Mouse (Mus musculus) neural tube, embryonic 13.5 days (tissue): ENCODE data around the gene Usp3. TPM values are rescaled to one million over a fixed set of nuclear protein-coding genes. Genes with fewer than 3 reads are reported as not detected.

Source experiments
- ATAC-seq: fragments of 200-750 bp; cut with Nextera tagmentation; 2 replicates; pipeline ENCODE4 v1.8.0; 2017; ENCODE audit warnings: low read depth, mild to moderate bottlenecking, moderate TSS enrichment, moderate library complexity
- H3K27ac ChIP-seq: fragments of 300-500 bp; sonication (generic); replicated peaks from 2 replicates; pipeline ENCODE4 v1.5.1; 2015; ENCODE audit warnings: moderate library complexity, mild to moderate bottlenecking, inconsistent platforms
- H3K27me3 ChIP-seq: fragments of 300-500 bp; sonication (generic); 2 replicates; pipeline ENCODE4 v1.6.1; 2015; ENCODE audit warnings: mild to moderate bottlenecking, inconsistent platforms
- H3K36me3 ChIP-seq: fragments of 300-500 bp; sonication (generic); 2 replicates; pipeline ENCODE4 v1.6.1; 2015; ENCODE audit warnings: mild to moderate bottlenecking, inconsistent platforms
- H3K4me1 ChIP-seq: fragments of 300-500 bp; sonication (generic); replicated peaks from 2 replicates; pipeline ENCODE4 v1.6.1; 2015; ENCODE audit warnings: inconsistent platforms
- H3K4me2 ChIP-seq: fragments of 300-500 bp; sonication (generic); 2 replicates; pipeline ENCODE4 v1.6.1; 2015; ENCODE audit warnings: inconsistent platforms, mild to moderate bottlenecking, moderate library complexity
- H3K4me3 ChIP-seq: fragments of 300-500 bp; sonication (generic); 2 replicates; pipeline ENCODE4 v1.5.1; 2015; ENCODE audit warnings: mild to moderate bottlenecking, inconsistent platforms
- H3K9ac ChIP-seq: fragments of 300-500 bp; sonication (generic); 2 replicates; pipeline ENCODE4 v1.6.1; 2015; ENCODE audit warnings: moderate library complexity, mild to moderate bottlenecking, inconsistent platforms
- H3K9me3 ChIP-seq: fragments of 300-500 bp; sonication (generic); 2 replicates; pipeline ENCODE4 v1.6.1; 2016; ENCODE audit warnings: inconsistent platforms
- WGBS: fragments of 180-500 bp; shearing (Covaris S2); methylation state at CpG from one replicate; pipeline ENCODE4 v1.1.7; 2015; 5-methylcytosine and 5-hydroxymethylcytosine counted together
- polyA plus RNA-seq: library from polyadenylated mRNA; unstranded; fragments of >200 nt; fragmentation: Nextera tagmentation; extraction: Ambion mirVana; gene quantifications from 2 replicates; pipeline ENCODE4 v1.2.1, GENCODE M21; 2015

Gene Usp3
- polyA plus RNA-seq: 74.7 and 97.3 TPM in 2 replicates

DNA sequence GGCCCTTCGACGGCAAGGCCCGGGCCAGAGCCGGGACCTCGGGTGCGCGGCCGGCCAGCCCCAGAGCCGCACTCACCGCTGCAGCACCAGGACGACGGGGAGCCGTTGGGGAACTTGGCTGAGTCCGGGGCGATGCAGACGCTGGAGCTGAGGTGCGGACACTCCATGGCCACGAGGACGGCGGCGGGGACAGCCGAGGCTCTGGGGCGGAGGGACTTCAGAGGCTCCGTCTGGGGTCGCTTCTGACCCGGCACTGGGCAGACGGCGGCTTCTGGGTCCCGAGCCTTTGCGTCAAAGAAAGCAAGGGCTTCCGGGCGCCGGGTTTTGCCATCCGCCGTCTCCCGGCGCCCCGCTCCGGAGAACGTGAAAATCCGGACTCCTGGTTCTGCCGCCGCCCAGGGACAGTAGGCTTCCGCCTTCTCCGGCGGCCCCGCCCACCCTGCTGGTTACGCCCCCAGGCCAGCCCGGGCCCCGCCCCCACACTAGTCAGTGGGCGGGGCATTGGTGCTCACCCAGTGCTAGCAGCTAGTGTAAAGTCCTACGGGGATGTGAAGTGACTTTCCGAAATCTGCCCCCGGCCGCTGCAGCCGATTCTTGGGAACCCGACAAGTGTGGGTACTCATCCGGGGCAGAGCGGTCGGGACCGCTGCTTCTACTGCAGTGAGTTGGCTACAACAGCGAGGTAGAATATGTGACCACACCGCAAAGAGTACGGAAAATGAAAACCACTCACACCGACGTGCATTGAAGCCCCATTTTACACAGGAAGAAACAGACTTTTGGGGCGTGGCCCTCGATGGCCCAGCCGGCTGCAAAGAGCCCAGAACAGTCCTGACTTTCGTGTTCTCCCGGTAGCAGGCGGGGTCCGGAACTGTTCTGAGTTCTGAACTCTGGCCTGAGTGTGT is at the start of gene Usp3:
TSS of gene Usp3 (minus strand) at position 435 of the 905 bp plus-strand sequence.
- 0 out of 2 replicates have a peak, but pooled peaks cover 7% of the 10 kb centered on the region for H3K27me3 ChIP-seq
- peak within 1 kb of the TSS; percentile 98 for H3K27ac ChIP-seq
- H3K4me2 ChIP-seq: peak within 1 kb of the TSS; percentile 70
- H3K9ac ChIP-seq: peak within 1 kb of the TSS; percentile 99
- no peaks in the 10 kb centered on the region for H3K9me3 ChIP-seq
- H3K36me3 ChIP-seq: no peaks in the 10 kb centered on the region
- H3K4me3 ChIP-seq: peak within 1 kb of the TSS; percentile 91
- peaks cover 64% of the 10 kb centered on the region for H3K4me1 ChIP-seq
- WGBS: under 1% methylated on average over 73 of the region's 73 CpGs
- ATAC-seq: peak; percentile 89

DNA sequence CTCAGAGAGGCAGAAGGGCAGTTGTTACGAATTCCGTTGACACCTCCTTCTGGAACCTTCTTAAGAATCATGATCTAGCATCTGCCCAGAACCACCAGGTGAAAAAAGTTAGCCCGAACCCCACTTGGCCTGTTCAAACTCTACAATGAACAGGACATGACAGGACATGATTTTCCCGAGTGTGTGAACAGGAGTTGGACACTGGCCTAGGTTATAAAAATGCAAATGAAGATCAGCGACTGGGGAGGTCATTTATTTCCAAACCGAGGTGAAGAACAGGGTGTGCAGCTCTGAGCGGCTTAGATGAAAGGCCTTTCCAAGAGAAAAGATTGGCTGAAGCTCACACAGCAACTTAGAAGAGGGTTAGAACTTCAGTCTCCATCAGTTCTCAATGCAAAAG is 47.5 kb upstream of the Usp3 start:
- Histone ChIP-seq H3K36me3 (no peaks in the 10 kb centered on the region), H3K27me3 (no peaks in the 10 kb centered on the region), H3K27ac (no peak overlapping the region), H3K4me2 (no peak overlapping the region), H3K4me1 (no peaks in the 10 kb centered on the region; the same call in 1 of the 2 replicates), H3K9me3 (no peaks in the 10 kb centered on the region), H3K4me3 (no peak overlapping the region), H3K9ac (no peak overlapping the region)
- no peak for ATAC-seq
- 42% methylated on average over 7 of the region's 7 CpGs for WGBS

DNA sequence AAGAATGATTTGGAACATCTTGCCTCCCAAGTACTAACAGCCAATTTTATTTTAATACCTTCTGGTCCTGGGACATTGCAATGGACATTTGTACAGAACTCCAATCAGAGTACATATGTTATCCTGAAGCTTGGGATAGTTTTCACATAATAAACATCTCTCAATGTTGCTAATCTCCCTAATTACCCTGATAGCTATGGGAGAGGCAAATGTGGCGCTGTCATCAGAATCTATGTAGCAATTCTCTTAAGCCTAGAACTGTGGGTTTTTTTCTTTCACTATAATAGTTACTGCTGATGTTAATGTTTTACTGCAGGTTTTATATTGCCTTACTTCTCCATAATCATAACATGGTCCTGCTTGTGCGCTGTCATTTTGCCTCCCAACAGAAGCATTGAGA is 46.7 kb upstream of the Usp3 start:
- Histone ChIP-seq H3K9me3 (no peaks in the 10 kb centered on the region), H3K9ac (no peak overlapping the region), H3K4me1 (no peaks in the 10 kb centered on the region; the same call in 1 of the 2 replicates), H3K27me3 (no peaks in the 10 kb centered on the region), H3K4me2 (no peak overlapping the region), H3K4me3 (no peak overlapping the region), H3K27ac (no peak overlapping the region), H3K36me3 (no peaks in the 10 kb centered on the region)
- ATAC-seq: no peak
- WGBS: 86% methylated on average over 2 of the region's 2 CpGs

DNA sequence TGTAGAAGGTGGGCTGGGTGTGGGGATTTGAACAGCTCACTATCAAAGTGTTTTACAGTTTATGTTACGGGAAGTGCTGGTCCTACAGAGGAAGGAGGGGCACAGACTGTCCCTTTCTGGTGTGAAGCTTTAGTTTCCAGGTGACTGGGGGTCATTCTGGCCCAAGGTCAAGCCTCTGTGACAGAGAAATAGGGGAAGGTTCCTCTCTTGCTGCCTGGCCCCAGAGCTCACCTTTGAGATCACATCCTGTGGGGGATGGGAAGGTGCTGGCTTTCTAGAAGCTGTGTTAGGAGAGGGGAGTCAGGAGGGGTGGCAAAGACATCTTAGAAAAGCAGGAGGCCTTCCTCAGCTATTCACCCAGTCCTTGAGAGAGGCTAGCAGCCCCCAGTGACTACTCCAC is 39.5 kb upstream of the Usp3 start:
- WGBS: 75% methylated on average over 1 of the region's 1 CpGs
- H3K27ac ChIP-seq: no peak overlapping the region
- H3K36me3 ChIP-seq: no peaks in the 10 kb centered on the region
- no peaks in the 10 kb centered on the region for H3K27me3 ChIP-seq
- H3K4me1 ChIP-seq: peaks cover 5% of the 10 kb centered on the region; the same call in 1 of the 2 replicates
- no peak for ATAC-seq
- H3K4me2 ChIP-seq: no peak overlapping the region
- no peak overlapping the region for H3K4me3 ChIP-seq
- no peaks in the 10 kb centered on the region for H3K9me3 ChIP-seq
- H3K9ac ChIP-seq: no peak overlapping the region

DNA sequence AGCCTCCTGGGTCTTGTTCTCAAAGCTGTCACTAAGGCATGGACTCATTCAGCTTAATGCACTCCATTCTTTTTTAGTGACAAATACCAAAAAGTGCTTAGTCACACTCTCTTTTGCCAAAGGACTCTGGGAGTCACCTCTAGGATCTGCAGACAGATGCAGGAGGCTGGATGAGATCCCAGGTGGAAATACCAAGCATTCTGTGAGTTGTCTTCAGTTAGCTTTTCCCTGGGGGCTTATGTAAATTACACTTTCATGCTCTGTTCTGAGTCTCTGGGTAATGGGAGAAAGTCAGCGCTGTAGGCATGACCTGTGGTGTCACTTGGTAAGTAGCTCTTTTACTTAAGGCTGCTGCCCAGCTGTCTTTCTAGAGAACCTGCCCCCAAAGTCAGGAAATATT is 38.0 kb upstream of the Usp3 start:
- WGBS: 26% methylated on average over 1 of the region's 1 CpGs
- Histone ChIP-seq H3K27ac (no peak overlapping the region), H3K9ac (no peak overlapping the region), H3K27me3 (no peaks in the 10 kb centered on the region), H3K36me3 (no peaks in the 10 kb centered on the region), H3K4me2 (no peak overlapping the region), H3K9me3 (no peaks in the 10 kb centered on the region), H3K4me1 (peaks cover 5% of the 10 kb centered on the region; the same call in 1 of the 2 replicates), H3K4me3 (no peak overlapping the region)
- ATAC-seq: no peak

DNA sequence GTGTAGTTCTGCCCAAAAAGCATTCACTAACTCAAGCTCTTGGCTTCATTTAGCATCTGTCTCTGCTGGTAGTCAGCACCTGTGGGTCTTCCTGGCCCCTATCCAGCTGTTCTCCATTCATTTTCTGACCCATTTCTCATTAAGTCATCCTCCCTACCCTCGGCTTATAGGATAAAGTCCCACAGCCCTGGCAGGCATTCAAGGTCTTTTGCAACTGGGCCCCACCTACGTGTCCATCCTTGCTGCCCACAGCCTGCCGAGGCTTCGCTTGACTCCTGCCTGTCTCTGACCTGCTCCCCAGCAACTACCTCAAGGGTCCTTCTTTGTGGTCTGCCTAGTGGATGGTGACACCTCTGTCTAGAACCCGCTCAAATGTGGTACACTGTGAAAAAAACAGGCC is 33.7 kb upstream of the Usp3 start:
- Histone ChIP-seq H3K27ac (no peak overlapping the region), H3K9me3 (no peaks in the 10 kb centered on the region), H3K9ac (no peak overlapping the region), H3K27me3 (no peaks in the 10 kb centered on the region), H3K4me1 (peaks cover 5% of the 10 kb centered on the region; the same call in 1 of the 2 replicates), H3K4me3 (no peak overlapping the region), H3K4me2 (no peak overlapping the region), H3K36me3 (no peaks in the 10 kb centered on the region)
- 83% methylated on average over 5 of the region's 5 CpGs for WGBS
- ATAC-seq: no peak

DNA sequence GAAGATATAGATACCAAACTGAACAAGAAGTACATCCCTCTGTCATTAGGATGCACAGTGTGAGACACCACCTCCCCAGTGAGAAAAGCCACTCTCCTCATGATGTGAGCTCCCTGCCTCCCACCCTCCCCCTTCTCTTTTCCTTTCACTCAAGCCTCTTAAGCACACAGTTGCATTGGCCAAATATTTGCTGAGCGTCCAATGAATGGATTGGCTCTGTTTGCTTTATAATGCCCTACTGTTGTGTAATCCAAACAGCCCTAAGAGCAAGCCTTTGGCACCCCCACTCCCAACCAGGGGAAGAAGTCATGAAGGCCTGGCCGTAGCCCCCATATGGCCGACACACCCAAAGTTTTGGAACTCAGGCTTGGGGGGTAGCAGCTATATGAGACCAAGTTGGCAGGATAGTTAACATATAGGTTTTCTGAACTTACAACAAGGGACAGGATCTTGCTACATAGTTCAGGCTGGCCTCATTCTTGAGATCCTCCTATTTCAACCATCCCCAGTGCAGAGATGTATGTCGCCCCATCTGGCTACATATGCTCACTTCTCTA is 33.1 kb upstream of the Usp3 start:
- H3K4me3 ChIP-seq: no peak overlapping the region
- peaks cover 8% of the 10 kb centered on the region for H3K4me1 ChIP-seq
- H3K27me3 ChIP-seq: no peaks in the 10 kb centered on the region
- no peak for ATAC-seq
- 80% methylated on average over 4 of the region's 4 CpGs for WGBS
- no peak overlapping the region for H3K27ac ChIP-seq
- H3K9ac ChIP-seq: no peak overlapping the region
- H3K9me3 ChIP-seq: no peaks in the 10 kb centered on the region
- no peaks in the 10 kb centered on the region for H3K36me3 ChIP-seq
- no peak overlapping the region for H3K4me2 ChIP-seq

DNA sequence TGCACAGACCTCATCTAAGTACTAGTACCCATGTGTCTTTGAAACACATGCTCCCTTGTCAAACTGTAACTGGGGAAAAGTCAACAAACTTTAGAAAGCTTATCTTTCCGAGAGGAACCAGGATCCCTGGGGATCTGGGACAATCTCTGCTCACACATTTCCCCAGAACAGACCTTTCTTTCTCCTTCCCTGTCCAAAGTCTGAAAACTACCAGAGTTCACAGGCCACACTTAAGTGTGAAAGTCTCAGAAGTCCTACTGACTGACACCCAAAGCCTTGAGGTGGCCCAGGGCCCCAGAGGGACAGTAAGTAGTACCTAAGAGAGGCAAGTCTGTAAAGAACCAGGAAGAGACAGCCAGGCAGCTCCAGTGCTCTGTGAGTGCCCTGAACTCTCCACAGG is 31.9 kb upstream of the Usp3 start:
- Histone ChIP-seq H3K4me3 (no peak overlapping the region), H3K4me2 (no peak overlapping the region), H3K36me3 (no peaks in the 10 kb centered on the region), H3K9ac (no peak overlapping the region), H3K9me3 (no peaks in the 10 kb centered on the region), H3K27ac (no peak overlapping the region), H3K27me3 (no peaks in the 10 kb centered on the region), H3K4me1 (peaks cover 12% of the 10 kb centered on the region; the same call in 1 of the 2 replicates)
- ATAC-seq: no peak
- WGBS: 56% methylated on average over 1 of the region's 1 CpGs

DNA sequence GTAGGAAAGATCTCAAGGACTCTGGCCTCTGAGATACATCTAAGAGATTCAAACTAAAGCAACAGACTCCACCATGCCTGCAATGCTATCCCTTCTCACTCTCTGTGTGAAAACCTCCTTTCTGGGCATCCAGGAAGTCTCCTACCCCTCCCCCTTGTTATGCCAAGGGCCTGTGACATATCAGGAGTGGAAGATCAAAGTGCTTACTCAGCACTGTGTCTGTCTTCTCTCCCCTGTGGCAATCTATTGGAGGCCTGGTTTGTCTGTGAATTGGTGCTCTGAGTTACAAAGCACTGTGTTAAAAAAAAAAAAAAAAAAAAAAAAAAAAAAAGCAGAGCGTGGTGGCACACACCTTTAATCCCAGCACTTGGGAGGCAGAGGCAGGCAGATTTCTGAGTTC is 30.7 kb upstream of the Usp3 start:
- 86% methylated on average over 1 of the region's 1 CpGs for WGBS
- peaks cover 12% of the 10 kb centered on the region; the same call in 1 of the 2 replicates for H3K4me1 ChIP-seq
- no peak overlapping the region for H3K4me3 ChIP-seq
- H3K9ac ChIP-seq: no peak overlapping the region
- H3K9me3 ChIP-seq: no peaks in the 10 kb centered on the region
- no peak overlapping the region for H3K4me2 ChIP-seq
- no peaks in the 10 kb centered on the region for H3K36me3 ChIP-seq
- no peak for ATAC-seq
- H3K27me3 ChIP-seq: no peaks in the 10 kb centered on the region
- H3K27ac ChIP-seq: no peak overlapping the region

DNA sequence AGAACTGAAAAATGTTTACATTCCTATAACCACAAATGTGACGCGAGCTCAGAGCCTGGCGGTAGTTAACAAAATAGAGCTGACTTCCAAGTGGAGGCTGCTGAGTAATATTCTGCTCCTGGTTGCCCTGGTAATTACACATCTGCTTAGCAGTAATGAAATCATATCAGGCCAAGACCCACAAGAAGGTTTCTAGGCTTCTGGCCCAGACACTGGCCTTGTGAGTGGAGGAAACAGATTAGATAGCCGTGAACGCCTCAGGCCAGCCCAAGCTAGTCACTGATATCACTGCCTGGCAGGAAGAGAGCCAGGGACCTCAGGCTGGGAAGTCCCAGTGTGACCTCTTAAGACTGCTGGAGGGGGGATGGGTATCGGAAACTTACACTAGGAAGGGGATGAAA is 27.6 kb upstream of the Usp3 start:
- no peaks in the 10 kb centered on the region for H3K36me3 ChIP-seq
- peak overlapping the region; percentile 20 for H3K27ac ChIP-seq
- no peaks in the 10 kb centered on the region for H3K27me3 ChIP-seq
- ATAC-seq: no peak
- no peak overlapping the region for H3K9ac ChIP-seq
- peaks cover 12% of the 10 kb centered on the region; the same call in 1 of the 2 replicates for H3K4me1 ChIP-seq
- no peaks in the 10 kb centered on the region for H3K9me3 ChIP-seq
- WGBS: 53% methylated on average over 6 of the region's 6 CpGs
- no peak overlapping the region for H3K4me2 ChIP-seq
- no peak overlapping the region for H3K4me3 ChIP-seq

DNA sequence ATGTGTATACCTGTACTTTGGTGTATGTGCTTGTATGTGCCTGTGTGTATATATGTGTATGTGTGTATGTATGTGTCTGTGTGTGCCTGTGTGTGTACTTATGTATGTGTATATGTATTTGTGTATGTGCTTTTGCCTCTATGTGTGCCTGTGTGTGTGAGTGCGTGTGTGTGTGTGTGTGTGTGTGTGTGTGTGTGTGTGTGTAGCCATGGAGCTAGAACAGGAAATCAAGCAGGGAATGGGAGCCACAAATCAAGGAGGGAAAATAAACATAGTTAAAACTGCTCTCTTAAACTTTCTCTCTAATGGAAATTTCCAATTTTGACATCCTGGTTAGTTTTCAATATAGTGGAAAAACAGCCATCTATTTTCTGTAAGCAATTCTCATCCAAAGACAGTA is 27.1 kb upstream of the Usp3 start:
- H3K36me3 ChIP-seq: no peaks in the 10 kb centered on the region
- H3K4me3 ChIP-seq: no peak overlapping the region
- no peak for ATAC-seq
- peak overlapping the region; percentile 20; the same call in 1 of the 2 replicates for H3K27ac ChIP-seq
- 54% methylated on average over 1 of the region's 1 CpGs for WGBS
- no peaks in the 10 kb centered on the region for H3K9me3 ChIP-seq
- H3K27me3 ChIP-seq: no peaks in the 10 kb centered on the region
- peaks cover 12% of the 10 kb centered on the region; the same call in 1 of the 2 replicates for H3K4me1 ChIP-seq
- H3K4me2 ChIP-seq: no peak overlapping the region
- H3K9ac ChIP-seq: no peak overlapping the region

DNA sequence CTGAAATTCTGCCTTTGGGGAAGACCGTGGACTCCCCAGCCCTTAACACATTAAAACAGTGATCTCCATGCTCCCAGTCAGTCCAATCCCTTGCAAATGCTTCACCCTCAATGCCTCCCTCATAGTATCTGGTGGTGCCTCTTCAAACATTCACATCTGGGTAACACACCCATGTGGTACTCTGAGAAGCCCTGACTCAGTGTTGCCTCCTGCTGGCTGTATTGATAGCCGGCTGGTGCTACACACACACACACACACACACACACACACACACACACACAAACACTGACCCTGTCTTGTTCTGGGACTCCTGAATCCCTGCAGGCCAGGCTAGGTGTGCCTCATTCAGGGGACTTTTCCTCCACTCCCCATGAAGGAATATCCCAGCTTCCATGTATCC is 24.9 kb upstream of the Usp3 start:
- 95% methylated on average over 2 of the region's 2 CpGs for WGBS
- no peaks in the 10 kb centered on the region for H3K36me3 ChIP-seq
- no peak overlapping the region for H3K9ac ChIP-seq
- H3K4me1 ChIP-seq: peaks cover 12% of the 10 kb centered on the region; the same call in 1 of the 2 replicates
- H3K4me3 ChIP-seq: no peak overlapping the region
- ATAC-seq: no peak
- no peak overlapping the region for H3K27ac ChIP-seq
- H3K9me3 ChIP-seq: no peaks in the 10 kb centered on the region
- H3K4me2 ChIP-seq: no peak overlapping the region
- H3K27me3 ChIP-seq: no peaks in the 10 kb centered on the region
